Mouse (Mus musculus) adrenal gland, postnatal 14 days (tissue): ENCODE results near the gene Tmco4. TPM values are rescaled to one million over a fixed set of nuclear protein-coding genes. Genes with fewer than 3 reads are reported as not detected.

Experiments
- DNase-seq: peaks from one replicate; pipeline ENCODE4 v3.0.0; 2021; ENCODE audit warnings: mixed read lengths
- total RNA-seq: library from RNA; stranded (reverse); gene quantifications from 2 replicates; pipeline ENCODE4 v1.2.3, GENCODE M21; 2021

Tmco4 gene
- total RNA-seq, 1 experiment from 2014 or later, result 14.0 TPM

GRCm38 (mm10) chr4:139057291-139057690, 84.6 kb downstream of the Tmco4 start:
- DNase-seq, result no peak

GRCm38 (mm10) chr4:139058029-139058428, 85.3 kb downstream of the Tmco4 start:
- DNase-seq, result no peak

DNA sequence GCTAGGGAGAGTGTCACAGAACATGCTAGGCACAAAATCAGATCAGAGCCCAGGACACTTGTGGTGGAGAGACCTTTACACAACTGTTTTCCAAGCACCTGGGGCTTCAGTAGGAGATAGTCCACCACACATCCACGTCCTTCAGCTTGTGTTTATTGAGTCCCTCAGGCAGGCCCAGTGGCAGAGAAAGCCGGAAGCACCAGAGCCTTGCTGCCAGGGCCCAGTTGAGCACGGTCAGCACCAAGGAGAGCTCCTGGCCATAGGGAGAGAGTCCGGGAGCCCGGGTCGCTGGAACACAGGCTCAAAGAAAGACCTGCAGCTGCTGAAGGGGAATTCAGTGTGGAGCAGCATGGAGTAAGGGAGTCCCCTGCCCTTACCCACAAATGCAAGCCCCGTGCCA, 86.9 kb downstream of the Tmco4 start:
- DNase-seq, result peak; percentile 86

DNA sequence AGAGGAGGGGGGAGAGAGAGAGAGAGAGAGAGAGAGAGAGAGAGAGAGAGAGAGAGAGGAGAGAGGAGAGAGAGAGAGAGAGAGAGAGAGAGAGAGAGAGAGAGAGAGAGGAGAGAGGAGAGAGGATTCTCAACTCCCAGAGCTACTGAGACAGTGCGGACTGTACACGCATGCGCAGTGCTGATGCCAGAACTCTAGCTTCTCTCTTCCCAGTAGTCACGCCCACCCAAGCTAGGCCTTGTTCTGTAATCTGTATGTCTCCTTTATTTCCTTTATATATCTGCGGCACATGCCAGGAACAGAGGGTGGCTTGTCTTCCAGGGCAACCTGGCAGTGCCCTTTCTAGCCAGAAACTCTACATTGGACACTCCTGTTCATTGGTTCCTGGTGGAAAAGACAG, 92.1 kb downstream of the Tmco4 start:
- no peak for DNase-seq

DNA sequence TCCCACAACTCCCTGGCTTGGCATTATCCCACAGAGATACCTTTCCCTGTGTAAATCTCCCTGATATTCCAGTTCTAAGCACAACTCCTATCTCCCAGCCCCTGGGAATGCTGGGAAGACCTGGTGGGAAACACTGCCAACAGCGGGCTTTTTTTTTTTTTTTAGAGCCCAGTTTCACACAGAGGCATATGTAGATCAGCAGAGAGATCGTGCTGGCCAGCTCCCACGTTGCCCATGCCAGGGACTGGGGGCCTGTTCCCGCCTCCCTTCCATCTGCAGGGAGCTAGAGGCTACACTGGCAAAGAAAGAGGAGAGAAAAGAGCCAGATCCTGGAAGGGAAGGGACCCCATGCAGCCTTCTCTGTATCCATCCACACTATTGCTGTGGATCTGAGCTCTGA, 95.6 kb downstream of the Tmco4 start:
- no peak for DNase-seq

GRCm38 (mm10) chr4:139074060-139074459, 101.4 kb downstream of the Tmco4 start:
- no peak for DNase-seq

- DNase-seq, result no peak
These were observed 102.5 kb downstream of the Tmco4 start, which contains the start of gene Htr6 for GRCm38 (mm10) chr4:139075041-139075711. Gene Htr6 (minus strand): TSS chr4:139075570.

DNA sequence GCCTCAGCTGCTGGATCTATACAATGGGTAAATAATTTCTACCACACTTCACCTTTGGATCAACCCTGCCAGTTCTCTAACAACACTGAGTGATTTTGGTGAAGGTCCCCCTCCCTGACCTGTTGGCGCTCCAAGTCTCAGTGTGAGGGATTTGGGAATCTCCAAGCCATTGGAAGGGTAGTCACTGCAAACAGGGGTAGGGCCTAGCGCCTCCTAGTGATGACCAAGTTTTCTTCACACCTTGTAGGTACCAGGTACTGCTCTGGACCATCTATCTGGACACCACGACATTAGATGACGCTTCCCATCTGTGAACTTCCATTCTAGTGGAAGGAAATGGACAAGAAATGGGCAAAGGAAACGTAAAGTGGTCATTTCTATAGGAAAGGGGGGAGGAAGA, 103.2 kb downstream of the Tmco4 start:
- no peak for DNase-seq

DNA sequence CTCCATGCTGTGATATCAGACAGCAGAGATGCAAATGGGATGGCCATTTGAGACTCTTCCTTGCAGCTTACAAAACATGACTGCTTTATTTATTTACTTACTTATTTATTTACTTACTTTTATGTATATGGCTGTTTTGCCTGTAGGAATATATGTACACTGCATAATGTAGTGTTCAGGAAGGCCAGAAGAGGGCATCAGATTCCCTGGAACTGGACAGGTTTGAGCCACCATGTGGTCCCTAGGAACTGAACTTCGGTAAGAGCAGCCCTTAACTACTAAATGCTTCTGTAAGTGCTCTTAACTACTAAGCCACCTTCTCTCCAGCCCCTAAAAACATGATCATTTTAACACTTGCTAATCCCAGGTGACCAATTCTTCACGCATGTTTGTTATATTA, 105.6 kb downstream of the Tmco4 start:
- no peak for DNase-seq

- DNase-seq, result no peak
These were observed 106.0 kb downstream of the Tmco4 start for GRCm38 (mm10) chr4:139078726-139079125.

DNA sequence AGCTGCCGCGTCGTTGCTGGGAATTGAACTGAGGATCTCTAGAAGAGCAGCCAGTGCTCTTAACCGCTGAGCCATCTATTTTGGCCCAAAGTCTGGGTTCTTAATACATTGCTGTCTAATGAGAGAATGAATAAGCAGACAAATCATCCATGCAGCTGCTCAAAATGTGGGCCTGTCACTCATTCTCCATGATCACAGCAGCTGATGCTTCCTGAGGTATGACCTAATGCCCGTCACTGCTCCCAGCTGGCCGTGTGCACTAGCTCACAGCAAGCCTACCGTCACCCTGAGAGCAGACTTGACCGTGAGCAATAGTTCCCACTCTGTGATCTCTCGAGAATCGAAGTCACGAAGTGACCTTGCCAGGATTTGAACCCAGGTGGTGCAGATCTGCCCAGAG, 106.8 kb downstream of the Tmco4 start:
- no peak for DNase-seq

DNA sequence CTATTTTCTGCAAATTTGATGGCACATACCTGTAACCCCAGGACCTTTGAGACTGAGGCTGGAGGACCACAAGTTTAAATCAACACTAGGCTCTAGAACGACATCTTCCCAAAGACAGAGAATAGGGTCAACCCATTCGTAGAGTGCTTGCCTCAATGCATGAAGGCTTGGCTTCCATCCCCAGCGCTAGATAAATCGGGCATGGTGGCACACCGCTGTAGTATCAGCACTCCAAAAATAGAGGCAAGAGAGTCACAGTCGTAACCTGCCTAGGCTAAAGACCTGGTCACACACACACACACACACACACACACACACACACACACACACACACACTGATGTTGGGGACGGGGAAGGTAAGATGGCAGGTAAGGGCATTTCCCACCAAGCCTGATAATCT, 107.6 kb downstream of the Tmco4 start:
- no peak for DNase-seq

DNA sequence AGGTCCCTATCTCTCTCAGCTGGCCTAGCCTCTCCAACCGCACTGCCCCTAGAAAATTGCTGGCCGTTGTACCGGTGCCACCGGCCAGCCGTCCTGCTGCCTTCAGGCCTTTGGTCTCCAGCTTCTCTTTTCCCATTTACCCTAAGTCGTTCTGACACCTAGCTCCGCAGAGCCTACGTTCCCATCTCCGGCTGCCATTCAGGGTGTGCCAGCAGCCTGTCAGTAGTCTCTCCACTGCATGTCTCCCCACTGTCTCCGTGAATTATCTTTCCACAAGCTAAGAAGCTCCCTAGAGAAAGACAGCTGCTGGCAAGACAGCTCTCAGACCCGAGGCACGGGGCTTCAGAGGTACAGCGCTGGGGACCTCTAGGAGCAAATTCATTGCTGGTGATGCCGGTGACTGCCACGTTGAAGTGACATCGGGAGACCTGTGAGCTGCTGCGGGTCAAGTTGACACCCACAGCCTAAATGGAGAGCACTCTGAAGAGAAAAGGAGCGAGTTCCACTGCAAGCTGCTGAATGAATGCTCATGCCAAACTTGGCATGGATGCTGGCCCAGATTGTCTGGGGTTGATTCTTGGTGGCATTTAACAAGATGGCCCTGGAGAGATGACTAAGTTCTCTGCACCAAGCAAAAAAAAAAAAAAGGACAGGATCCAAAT, 108.7 kb downstream of the Tmco4 start:
- no peak for DNase-seq

- no peak for DNase-seq
These were observed 110.3 kb downstream of the Tmco4 start for GRCm38 (mm10) chr4:139082790-139083564.

GRCm38 (mm10) chr4:139085337-139085736, 112.6 kb downstream of the Tmco4 start:
- no peak for DNase-seq

GRCm38 (mm10) chr4:139086037-139086436, 113.3 kb downstream of the Tmco4 start:
- DNase-seq, result peak; percentile 90

DNA sequence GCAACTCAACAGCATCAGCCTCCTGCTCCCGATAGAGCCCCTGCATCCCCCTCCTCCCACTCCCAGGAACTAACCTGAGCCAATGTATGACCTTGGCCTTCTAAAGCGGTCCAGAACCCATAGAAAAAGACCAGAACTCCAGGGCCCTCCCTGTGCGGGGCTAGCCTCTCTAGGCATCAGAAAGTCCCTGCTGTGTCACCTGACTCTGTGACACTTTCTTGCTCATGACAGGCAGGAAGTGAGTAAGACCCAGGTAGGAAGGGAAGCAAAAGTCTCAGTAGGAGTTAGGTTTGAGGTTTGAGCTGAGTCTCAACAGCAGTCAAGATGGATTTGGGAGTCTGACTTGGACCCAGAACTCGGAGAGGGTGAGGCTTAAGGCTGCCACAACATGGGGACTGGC, 114.3 kb downstream of the Tmco4 start:
- no peak for DNase-seq

DNA sequence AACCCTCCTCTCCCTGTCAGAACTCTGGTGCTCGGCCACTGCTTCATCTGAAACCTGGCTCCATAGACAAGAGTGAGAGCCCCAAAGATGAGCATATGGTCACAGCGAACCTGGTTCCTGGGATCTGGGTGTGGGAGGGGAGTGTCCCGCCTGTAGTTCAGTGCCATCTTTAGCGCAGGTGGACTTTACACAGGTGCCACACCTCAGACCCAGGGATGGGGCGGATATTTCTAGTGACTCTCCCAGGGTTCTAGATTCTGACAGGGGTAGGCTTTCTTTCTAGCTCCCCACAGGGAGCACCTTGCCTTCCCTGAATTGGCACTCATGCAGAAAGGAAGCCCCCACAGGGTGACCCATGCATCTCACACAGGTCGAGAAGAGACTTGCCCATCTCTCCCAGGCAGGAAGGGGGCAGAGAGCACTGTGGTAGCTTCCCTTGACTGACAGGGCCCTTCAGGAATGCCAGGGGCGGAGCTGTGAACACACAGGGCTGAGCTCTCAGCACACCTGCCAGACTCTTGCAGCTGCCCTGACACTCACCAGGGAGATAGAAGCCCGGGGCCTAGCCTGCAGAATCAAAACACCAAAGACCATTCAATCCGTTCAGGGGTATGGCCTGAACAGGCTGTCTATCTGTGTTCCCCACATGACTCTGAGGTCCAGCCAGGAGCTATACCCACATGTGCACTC, 116.4 kb downstream of the Tmco4 start:
- no peak for DNase-seq

- no peak for DNase-seq
These were observed 117.7 kb downstream of the Tmco4 start for GRCm38 (mm10) chr4:139090303-139090940.

GRCm38 (mm10) chr4:139091066-139091465, 118.4 kb downstream of the Tmco4 start:
- no peak for DNase-seq

- DNase-seq, result peak; percentile 54
These were observed 119.0 kb downstream of the Tmco4 start for GRCm38 (mm10) chr4:139091478-139092355.
